Mouse (Mus musculus) kidney, postnatal 25 days (tissue): ENCODE results near the gene Me3.
"Not testable (repeated sequence)": the region's sequence is repeated elsewhere in the genome, so short reads cannot be mapped to it uniquely, and the experiment has no call there.

Experiments used
- DNase-seq, 2 experiments: peaks; one replicate each; pipeline ENCODE4 v3.0.0; 2021; ENCODE audit warnings: mixed read lengths in 2 of 2

The Me3 gene

DNA sequence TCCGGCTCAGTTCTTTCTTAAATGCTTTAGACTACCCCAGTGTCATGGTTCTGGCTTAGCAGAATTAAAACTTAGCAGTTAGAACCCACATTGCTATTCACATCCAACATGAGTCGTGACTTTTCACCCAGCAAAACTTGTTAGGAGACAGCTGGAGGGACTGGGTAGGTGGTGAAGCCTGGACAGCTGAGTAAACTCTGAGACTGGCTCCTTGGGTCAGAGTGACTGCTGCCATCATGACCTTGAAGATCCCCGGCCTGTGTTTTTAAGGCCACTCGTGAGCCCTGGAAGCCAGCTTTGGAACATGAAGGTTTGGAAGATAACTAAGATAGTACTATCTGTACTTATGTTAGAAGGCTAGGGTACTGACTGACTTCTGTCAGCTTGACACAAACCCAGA lies 35.4 kb downstream of the Me3 start:
- no peak for DNase-seq

DNA sequence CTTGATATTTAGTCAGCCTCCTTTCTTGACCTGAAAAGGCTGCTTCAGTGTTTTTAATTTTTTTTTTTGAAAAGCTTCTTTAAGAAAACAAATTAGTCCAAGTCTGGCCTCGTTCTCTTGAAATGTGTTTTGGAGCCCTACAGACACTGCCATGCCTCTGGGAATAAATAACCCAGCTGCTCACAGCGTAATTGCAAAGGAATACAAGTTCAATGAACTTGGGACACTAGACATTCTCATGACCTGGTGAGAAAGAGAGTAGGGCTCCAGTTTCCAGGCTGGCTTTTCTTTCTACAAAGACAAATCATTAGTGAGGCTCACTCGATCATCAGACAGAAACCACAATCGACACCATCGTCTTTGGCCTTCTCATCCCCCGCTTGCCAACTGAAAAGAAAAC lies 37.3 kb downstream of the Me3 start:
- DNase-seq, result peak in 1 of 2 experiments; percentile 18

DNA sequence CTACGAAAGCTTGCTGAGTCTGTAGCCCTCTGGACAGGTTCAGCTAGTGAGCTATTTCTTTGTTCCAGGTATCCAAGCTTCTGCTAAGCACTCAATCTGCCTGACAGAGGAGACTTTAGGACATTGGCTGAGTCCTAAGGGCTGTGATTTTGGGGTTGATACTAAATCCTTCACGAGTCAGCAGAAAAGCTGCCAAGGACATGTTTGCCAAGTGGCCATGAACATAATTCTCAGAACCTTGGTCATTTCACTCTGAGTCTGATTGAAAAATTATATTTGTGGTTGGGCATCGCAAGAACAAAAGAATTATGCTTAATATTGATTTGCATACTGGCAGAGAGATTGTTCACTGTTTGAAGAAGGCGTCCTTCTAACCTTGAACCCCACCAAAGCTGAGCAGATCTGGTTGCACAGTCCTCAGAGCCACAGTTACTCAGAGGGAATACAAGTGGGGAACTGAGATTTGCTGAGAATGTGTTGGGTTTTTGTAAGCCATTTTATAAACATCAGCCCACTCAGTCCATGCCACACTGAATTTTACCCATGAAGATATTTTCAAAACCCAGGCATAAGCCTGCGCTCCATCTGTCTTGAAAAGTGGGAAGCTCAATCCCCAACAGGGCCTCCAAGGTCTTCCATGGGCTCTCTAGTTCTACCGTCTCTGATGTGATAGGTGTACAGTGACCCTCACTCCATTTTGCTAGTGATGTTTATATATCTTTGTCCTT lies 39.1 kb downstream of the Me3 start:
- no peak for DNase-seq

DNA sequence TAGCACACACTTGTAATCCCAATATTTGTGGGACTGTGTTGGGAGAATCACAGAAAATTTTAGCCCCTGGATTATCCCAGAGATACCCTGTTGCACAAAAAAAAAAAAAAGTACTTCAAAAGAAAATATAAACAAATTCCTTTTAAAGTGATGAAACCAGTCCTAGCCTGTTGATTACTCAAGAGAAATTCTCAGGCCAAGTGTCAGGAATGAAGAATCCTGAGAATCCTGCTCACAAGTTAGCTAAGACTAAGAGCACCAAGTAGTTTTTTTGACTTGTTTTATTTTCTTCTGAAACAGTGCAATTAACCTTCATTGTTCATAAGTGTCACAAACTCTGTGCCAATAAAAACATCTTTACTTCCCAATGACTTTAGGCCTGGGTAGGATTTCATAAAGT lies 44.0 kb downstream of the Me3 start:
- DNase-seq, result no peak

DNA sequence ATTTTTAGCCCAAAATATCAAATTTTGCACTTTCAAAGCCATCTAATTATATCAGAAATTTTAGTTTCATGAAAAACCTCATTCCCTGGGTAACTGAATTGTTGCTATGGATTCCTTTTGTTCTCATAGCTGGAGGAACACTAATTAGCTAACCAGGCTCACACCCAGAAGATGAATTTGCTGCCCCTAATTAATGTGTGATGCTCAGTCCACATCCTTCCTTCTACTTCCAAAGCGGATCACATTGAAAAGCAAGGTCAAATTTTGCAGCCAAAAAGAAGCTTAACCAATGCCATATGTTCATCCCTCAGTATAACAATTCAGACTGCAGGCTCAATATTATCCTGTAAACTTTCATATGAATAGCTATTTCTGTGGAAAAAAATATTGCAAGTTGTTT lies 45.7 kb downstream of the Me3 start:
- no peak for DNase-seq

DNA sequence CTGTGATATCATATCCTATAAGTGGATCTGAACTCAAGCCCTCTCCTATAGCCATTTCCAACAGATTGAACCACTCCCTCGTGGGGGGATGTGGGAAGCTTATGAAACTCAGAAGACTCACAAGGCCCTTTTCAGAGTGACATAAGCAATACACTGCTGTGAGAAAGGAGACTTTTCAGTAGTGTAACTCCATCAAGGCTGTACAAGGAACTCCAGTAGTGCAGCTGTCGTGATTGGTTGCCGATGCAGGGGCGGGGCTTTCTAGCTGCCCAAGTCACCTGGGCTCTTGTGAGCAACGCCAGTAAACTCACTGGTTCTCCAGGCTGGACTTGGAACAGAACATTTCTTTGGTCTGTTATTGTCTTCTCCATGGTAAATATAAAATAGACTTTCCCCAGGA lies 46.5 kb downstream of the Me3 start:
- DNase-seq, result no peak

DNA sequence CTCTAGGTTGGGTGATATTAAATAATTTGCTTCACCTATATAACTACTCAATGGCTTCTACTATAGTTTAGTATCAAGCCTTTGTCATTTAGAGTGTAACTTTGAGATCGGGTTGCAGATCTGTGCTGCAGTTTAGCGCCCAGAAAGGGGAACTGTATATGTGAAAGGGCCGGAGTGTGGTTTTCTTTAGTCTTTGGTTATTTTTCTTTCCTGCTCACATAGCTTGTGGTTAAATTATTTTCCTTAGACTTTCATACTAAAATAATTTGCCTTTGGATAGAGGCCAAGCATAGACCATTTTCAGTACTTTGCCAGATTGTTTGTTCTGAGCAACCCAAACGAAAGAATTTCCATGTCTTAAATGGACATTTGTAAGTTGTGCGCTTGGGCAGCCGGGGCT lies 46.9 kb downstream of the Me3 start:
- DNase-seq, result no peak

DNA sequence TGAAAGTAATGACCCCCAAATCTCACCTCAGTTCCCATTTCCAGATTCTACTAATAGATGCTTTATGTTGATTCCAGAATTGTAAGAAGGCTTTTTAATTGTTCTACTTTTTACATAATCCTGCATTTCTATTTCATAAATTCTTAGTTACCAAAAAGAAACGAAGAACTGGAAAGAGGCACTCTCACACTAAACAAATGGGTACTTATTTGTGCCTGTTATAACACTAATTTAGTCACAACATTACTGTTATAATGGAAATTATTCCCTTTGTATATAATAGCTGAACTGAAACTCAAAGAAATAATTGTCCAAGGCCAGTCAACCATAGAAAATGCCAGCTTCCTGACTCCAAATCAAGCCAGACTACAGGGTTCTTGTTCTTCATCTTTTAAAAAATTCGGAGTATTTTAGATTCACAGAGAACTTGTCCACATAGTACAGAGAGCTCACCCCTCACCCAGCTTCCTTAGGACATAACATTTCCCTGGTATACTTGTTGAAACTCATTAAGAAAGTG lies 47.5 kb downstream of the Me3 start:
- no peak for DNase-seq

DNA sequence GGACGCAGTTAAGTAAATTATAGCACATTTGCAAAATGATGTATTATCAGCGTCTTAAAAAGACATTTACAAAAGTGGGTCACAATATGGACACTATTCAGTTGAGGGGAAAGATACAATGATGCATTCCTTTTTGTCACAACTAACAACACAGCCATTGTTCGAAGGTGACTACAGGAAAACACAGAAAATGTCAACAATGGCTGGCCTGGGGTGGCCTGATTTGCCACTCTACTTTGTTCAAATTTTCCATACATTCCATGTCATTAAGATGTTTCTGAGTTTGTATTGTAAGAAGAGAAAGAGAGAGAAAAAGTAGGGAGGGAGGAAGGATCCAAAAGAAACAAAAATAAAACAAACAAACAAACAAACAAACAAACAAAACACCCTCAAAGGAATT lies 48.7 kb downstream of the Me3 start:
- DNase-seq, result no peak

DNA sequence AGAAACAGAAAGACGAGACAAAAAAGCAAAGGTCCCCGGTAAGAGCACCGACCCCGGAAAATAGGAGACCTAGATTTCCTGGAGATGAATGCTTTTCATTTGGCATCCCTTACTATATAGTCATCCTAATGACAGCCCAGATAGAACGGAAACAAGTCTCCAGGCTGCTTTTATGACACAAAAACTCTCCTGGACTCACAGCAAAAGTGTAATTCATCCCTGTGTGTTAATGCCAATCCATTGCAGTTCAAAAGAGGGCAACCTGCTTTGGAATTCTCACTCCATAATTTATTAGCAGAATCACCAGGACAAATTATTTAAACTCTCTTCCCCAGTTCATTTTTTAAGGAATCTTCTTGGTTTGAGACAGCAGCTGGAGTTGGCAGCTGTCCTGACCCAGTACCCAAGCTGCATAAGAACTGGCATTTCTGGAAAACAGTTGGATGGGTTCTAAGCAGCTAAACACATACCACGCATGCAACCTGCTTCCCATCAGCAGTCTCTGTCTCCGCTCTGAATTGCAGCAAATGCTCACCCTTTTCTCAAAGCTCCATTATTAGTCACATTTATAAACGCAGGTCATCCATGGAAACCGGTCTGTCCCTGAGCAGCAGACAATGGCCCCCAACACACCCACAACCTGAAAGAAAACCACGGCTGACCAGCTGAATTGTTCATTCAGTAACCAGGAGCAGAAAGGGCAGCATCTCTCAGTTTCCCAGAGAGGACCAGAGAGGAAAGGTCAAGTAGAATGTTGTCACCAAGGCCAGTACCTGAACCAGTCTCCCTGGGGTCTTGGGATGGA lies 49.7 kb downstream of the Me3 start:
- no peak for DNase-seq

DNA sequence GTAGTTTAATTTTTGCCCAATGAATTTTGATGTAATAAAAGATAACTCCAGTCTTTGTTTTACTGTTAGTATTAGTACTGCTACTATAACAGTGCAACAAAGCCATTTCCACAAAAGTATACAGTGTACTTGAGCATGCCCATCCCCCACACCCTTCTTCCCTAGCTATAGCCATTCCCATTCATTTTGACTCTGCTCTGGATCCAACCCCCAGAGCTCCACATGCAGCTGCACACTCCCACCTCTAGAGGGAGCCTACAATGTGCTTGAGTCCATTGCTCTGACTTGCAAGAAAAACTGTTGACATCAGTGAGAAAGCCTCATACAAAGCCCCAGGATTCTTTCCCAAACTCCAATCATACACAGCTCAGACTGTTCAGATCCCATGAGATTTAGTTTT lies 66.0 kb downstream of the Me3 start:
- DNase-seq, result peak; percentile 35 to 36

DNA sequence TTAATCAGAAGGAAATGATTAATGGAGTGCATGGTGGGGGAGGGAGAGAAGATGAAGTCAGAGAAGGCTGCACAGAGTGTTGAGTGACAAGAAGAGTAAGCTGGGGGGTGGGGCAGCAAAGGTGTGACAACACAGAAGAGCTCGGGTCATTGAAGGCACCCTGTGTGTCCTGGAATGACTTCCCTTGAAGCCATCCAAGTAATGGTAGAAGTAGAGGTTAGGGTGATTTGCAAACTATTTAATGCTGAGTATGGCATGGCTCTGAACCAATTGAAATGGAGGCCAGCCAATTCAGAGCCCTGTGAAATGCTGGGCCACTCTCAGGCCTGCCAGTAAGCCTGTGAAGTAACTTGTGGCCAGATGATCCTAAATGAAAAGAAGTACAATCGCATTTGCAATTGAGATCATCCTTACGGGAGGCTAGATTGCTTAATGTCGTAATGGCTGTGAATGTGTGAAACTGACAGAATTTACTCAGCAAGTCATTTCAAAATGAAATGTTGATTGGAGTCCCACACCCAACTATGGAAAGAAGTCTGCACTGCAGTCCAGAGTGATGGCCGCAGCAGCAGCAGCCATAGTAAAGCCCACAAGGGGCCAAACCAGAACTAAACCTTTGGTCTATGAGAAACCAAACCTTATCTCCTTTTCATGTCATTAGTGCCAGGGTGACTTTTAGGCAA lies 67.6 kb downstream of the Me3 start:
- peak; percentile 46 to 50 for DNase-seq

DNA sequence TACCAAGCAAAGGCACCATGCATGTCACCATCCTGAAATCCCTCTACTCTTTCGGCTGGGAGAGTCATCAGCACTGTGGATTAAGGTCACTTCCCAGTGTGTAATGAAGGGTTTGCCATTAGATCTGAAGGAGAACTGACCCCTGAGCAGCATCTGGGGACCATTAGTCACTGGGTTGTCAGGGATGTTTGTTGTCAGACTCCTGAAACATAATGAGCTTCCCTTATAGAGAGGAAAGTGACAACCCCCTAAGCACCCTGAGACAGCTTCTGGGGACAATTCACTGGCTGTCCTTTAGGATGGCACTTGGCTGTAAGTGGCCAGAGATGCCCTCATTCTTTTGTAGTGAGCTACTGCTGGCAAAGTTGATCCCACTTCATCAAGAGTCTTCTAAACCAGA lies 68.3 kb downstream of the Me3 start:
- no peak for DNase-seq

DNA sequence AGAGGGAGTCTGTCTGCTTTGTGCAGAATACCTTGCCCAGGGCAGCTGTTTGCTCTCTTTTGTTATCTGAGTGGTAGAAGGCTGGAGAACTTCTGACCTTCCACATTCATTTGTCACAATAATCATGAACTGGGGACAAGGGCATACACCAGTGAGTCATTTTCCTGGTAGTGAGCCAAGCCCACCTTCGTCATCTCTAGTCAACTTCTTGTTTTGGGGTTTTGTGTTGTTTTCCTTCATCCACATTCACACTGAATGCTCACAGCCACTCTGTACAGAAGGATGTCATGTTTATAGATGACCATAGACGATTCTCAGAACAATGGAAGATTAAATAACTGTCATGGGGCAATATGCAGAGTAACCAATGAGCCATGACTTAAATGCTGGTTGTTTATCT lies 78.6 kb downstream of the Me3 start:
- DNase-seq, result no peak

DNA sequence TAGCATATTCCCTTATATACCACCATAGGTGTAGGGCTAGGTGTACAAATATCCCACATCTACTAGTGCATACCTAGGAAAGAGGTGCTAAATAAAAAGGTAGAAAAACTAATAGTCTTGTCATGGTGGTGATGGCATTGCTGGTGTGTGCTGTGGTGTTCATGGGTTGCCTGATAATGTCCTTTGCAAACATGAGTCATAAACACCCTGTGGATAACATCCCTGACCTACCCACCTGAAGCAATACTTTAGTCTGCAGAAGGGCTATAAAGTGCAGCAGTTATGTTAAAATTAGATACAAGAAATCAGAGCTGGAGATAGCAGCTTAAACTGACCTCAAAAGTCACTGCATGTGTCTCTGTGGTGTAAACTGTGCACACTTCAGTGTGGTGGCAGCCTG lies 80.9 kb downstream of the Me3 start:
- DNase-seq, result no peak

DNA sequence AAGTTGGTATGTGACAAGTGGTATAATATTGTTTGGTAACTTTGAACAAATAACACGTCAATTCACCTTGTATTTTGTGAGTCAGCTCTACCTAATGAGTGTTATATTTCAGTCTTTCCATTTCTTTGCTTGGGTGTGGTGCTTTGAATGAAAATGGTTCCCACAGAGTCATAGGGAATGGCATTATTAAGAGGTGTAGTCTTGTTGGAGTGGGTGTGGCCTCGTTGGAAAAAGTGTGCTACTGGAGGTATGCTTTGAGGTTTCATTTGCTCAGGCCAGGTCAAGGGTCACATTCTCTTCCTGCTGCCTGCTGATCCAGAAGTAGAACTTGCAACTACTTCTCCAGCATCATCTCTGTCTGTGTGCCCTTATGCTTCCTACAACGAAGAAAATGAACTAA lies 84.0 kb downstream of the Me3 start:
- DNase-seq, result no peak

DNA sequence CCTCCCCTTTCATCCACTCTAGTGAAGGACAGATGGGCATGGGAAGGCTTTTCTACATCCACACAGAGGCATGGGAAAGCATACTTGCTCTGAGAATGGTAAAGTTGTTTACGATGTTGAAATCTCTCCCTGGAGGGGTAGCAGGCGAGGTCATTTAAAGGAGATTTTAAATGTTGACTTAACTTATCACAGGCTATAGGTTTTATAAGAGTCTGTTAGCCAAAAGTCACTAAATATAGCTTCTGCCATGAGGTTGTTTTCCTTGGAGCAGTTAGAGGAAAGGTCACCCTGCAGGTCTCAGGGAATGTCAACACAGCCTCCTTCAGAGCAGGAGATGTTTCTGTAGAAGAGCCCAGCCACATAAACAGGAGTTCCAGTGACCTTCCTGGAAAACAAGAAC lies 85.3 kb downstream of the Me3 start:
- DNase-seq, result no peak

DNA sequence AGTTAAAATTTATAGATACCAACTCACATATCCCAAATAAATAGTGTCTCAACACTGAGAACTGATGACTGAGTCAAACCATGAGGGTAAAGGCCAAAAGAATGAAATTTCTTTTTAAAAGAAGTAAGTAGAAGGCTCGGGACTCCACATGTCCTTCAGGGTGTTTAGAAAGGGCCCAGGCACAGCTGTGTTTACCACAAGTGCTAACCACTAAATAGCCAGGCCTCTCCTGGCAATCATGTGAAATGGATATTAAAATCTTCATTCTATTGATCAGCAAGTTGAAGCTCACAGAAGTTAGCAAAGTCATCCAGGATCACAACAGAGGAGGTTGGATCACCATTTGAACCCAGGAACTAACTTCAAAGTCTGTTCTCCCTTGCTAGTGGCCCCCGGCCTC lies 86.1 kb downstream of the Me3 start:
- DNase-seq, result no peak

DNA sequence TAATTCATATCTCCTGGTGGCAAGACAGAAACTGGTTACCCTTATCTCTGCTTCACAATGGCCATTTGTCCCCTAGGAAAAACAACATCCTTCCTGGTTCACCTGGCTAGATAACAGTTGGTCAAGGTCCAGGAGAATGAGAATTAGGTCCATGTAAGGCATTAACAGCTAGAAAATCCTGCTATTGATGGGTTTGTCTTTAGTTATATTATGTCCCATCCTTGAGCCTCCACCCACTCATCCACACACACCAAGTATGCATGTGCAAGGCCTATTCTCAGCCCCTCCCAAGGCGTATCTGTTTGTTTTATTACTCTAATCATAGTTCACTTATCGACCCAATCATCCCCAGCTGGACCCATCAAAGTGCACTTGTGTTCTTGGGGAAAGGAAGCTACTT lies 88.1 kb downstream of the Me3 start:
- DNase-seq, result no peak

DNA sequence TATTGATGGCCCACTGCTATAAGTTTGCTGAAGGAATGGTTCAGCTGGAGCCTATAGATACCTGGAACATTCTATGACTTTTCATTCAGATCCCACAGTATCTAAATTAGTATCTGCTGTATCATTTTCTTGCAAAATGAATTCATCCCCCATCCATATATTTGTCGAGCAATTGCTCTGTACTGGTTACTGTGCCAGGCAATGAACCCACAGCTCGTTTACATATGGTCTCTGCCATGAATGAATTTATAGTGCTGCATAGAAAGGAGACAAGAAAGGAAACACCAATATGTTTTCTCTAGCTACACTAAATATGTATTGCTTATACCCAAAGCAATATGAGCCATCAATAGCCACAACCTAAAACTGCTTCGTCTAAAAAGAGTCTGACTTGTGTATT lies 94.5 kb downstream of the Me3 start:
- DNase-seq, result no peak

DNA sequence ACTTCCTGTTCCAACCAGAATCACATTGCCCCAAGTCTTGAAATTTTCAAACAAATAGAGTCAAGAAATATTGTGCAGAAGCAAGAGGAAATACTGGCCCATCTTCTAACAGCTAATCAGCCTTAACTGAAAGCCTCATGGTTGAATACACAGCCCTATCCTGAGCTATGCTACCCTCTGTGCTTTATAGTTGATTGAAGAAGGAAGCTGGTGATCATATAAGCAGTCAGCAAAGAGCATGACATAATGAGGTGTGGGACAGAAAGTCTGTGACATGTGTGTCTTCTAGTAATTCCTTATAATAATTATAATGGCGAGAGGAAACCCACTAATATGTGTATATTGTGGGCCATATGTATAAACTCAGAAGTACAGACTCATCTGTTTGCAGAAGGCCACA lies 95.4 kb downstream of the Me3 start:
- DNase-seq, result no peak

DNA sequence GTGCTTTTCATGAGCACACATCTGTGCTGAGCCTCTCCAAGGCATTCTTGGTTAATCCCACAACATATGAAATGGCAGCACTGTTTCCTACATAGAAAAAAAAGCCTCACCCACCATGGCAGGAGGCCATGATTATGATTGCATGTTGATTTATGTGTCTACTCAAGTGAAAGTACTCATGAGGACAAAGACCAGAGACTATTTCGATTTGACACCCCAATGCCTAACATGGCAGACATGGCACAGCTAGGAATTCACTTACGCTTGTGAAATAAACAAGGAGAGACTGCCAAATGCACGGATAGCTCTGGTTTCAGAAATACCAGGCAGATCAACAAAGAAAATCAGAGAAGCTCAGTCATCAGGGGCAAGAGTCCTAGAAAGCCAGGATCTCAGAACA lies 96.2 kb downstream of the Me3 start:
- no peak for DNase-seq

DNA sequence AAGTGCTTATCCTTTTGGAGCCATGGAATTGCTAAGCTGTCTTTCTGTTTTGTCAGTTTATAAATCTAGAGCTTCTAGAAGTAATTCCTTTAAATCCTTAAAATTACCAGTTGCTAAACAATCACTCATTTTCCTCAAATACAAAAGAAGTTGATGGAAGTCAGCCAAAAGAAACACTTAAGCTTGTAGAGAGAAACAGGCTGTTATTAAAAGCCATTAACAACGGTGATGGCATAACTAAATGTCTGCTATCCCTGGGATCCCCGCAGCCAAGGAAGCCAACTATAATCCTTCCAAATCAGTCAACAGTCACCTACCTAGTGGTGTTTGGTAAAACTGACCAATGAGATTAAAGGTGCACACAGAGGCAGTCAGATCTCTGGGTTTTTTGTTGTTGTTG lies 98.3 kb downstream of the Me3 start:
- DNase-seq, result no peak

DNA sequence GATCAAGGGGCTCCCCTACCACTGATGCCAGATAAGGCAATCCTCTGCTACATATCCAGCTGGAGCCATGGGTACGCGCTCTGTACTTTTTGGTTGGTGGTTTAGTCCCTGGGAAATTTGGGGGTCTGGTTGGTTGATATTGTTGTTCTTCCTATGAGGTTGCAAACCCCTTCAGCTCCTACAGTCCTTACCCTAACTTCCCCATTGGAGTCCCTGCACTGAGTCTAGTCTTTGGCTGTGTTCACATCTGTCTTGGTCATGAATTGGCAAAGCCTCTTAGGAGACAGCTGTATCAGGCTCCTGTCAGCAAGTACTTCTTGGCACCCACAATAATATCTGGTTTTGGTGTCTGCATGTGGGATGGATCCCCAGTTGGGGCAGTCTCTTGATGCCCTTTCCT lies 98.9 kb downstream of the Me3 start:
- DNase-seq, result not testable (repeated sequence)
